Mouse (Mus musculus) MEL (cell line): ENCODE measurements at regions not wholly inside any gene's neighbourhood (a gene's known extent, or its start where the extent isn't known, plus 50 kb on each side); places are given as distances from the start of the nearest gene placed in this dataset.

Experiments
- DNase-seq: peaks from one replicate; pipeline ENCODE4 v3.0.0; 2011; ENCODE audit warnings: low read depth, low spot score
- H3K27ac ChIP-seq: 2 replicates; pipeline ENCODE4 v1.5.1; 2012; ENCODE audit warnings: low read depth, mild to moderate bottlenecking, control low read depth, low read length, moderate library complexity; ENCODE audit not compliant: control insufficient read depth
- H3K27me3 ChIP-seq, 2 experiments: fragments of 150-350 bp in 1 of 2; sonication (generic) in 1 of 2; 2 replicates each; pipeline ENCODE4 v1.6.1; 2012; ENCODE audit warnings: low read length in 2 of 2, mild to moderate bottlenecking in 2 of 2, improper control_type of control experiment in 1 of 2, moderate library complexity in 1 of 2; ENCODE audit not compliant: insufficient read depth in 2 of 2, control insufficient read depth in 1 of 2
- H3K36me3 ChIP-seq, 2 experiments: 2 replicates each; pipeline ENCODE4 v1.6.1; 2012 to 2014; ENCODE audit warnings: low read length in 2 of 2, improper control_type of control experiment in 1 of 2, inconsistent platforms in 1 of 2, mild to moderate bottlenecking in 1 of 2; ENCODE audit not compliant: insufficient read depth in 2 of 2, control insufficient read depth in 1 of 2
- H3K4me1 ChIP-seq, 2 experiments: fragments of 150-350 bp in 1 of 2; sonication (generic) in 1 of 2; 2 replicates each; pipeline ENCODE4 v1.6.1; 2012; ENCODE audit warnings: low read length in 2 of 2, improper control_type of control experiment in 1 of 2, mild to moderate bottlenecking in 1 of 2; ENCODE audit not compliant: insufficient read depth in 2 of 2, control insufficient read depth in 1 of 2
- H3K4me3 ChIP-seq, 2 experiments: fragments of 150-350 bp in 1 of 2; sonication (generic) in 1 of 2; 2 replicates each; pipeline ENCODE4 v1.5.1; 2012; ENCODE audit warnings: low read depth in 2 of 2, low read length in 2 of 2, mild to moderate bottlenecking in 2 of 2, moderate library complexity in 2 of 2, control low read depth in 1 of 2, improper control_type of control experiment in 1 of 2; ENCODE audit not compliant: control insufficient read depth in 1 of 2, insufficient read depth in 1 of 2
- H3K79me2 ChIP-seq: 2 replicates; pipeline ENCODE4 v1.6.1; 2012; ENCODE audit warnings: mild to moderate bottlenecking, low read length, moderate library complexity; ENCODE audit not compliant: control insufficient read depth, poor library complexity, insufficient read depth
- H3K9ac ChIP-seq: 2 replicates; pipeline ENCODE4 v1.6.1; 2012; ENCODE audit warnings: low read depth, mild to moderate bottlenecking, control low read depth, low read length, moderate library complexity; ENCODE audit not compliant: control insufficient read depth, poor library complexity, severe bottlenecking
- H3K9me3 ChIP-seq: fragments of 150-350 bp; sonication (generic); replicated peaks from 2 replicates; pipeline ENCODE4 v1.6.1; 2012; ENCODE audit warnings: mild to moderate bottlenecking, low read length, improper control_type of control experiment, moderate library complexity; ENCODE audit not compliant: insufficient read depth
- BHLHE40 ChIP-seq: IDR thresholded peaks from 2 replicates; pipeline ENCODE4 v1.6.1; 2012; ENCODE audit warnings: low read depth, mild to moderate bottlenecking, inconsistent platforms, low read length, improper control_type of control experiment, borderline replicate concordance
- CHD1 ChIP-seq: IDR thresholded peaks from 2 replicates; pipeline ENCODE4 v1.6.1; 2012; ENCODE audit warnings: low read depth, mild to moderate bottlenecking, inconsistent platforms, low read length, improper control_type of control experiment
- CHD2 ChIP-seq: IDR thresholded peaks from 2 replicates; pipeline ENCODE4 v1.6.1; 2011; ENCODE audit warnings: low read length, improper control_type of control experiment
- ELF1 ChIP-seq: IDR thresholded peaks from 2 replicates; pipeline ENCODE4 v1.6.1; 2014; ENCODE audit warnings: low read depth, mild to moderate bottlenecking, inconsistent platforms, low read length, improper control_type of control experiment, moderate library complexity
- ETS1 ChIP-seq: IDR thresholded peaks from 2 replicates; pipeline ENCODE4 v1.6.1; 2012; ENCODE audit warnings: low read depth, mild to moderate bottlenecking, inconsistent platforms, low read length, improper control_type of control experiment, moderate library complexity
- JUND ChIP-seq: IDR thresholded peaks from 2 replicates; pipeline ENCODE4 v1.6.1; 2011; ENCODE audit warnings: low read depth, mild to moderate bottlenecking, improper control_type of control experiment, low read length
- KAT2A ChIP-seq: conservative IDR thresholded peaks from 2 replicates; pipeline ENCODE4 v1.6.1; 2012; ENCODE audit warnings: low read depth, low read length, improper control_type of control experiment, inconsistent platforms
- MAFK ChIP-seq: IDR thresholded peaks from 2 replicates; pipeline ENCODE4 v1.6.1; 2011; ENCODE audit warnings: low read depth, mild to moderate bottlenecking, low read length, improper control_type of control experiment, borderline replicate concordance
- MAZ ChIP-seq: IDR thresholded peaks from 2 replicates; pipeline ENCODE4 v1.6.1; 2012; ENCODE audit warnings: low read depth, mild to moderate bottlenecking, inconsistent platforms, low read length, improper control_type of control experiment
- MEF2A ChIP-seq: IDR thresholded peaks from 2 replicates; pipeline ENCODE4 v1.6.1; 2014; ENCODE audit warnings: low read depth, mild to moderate bottlenecking, inconsistent platforms, low read length, improper control_type of control experiment; ENCODE audit not compliant: poor library complexity, insufficient replicate concordance, severe bottlenecking; ENCODE audit errors: extremely low read depth
- MXI1 ChIP-seq: IDR thresholded peaks from 2 replicates; pipeline ENCODE4 v1.6.1; 2011; ENCODE audit warnings: mild to moderate bottlenecking, low read depth, low read length, improper control_type of control experiment
- MYB ChIP-seq: IDR thresholded peaks from 2 replicates; pipeline ENCODE4 v1.6.1; 2011; ENCODE audit warnings: mild to moderate bottlenecking, low read depth, low read length, improper control_type of control experiment
- MYC ChIP-seq: IDR thresholded peaks from 2 replicates; pipeline ENCODE4 v1.6.1; 2011; ENCODE audit warnings: low read depth, mild to moderate bottlenecking, low read length, improper control_type of control experiment, moderate library complexity
- NELFE ChIP-seq: IDR thresholded peaks from 2 replicates; pipeline ENCODE4 v1.6.1; 2011; ENCODE audit warnings: low read depth, low read length, improper control_type of control experiment
- NRF1 ChIP-seq: IDR thresholded peaks from 2 replicates; pipeline ENCODE4 v1.6.1; 2014; ENCODE audit warnings: low read depth, mild to moderate bottlenecking, inconsistent platforms, low read length, improper control_type of control experiment, moderate library complexity; ENCODE audit not compliant: poor library complexity, insufficient read depth, severe bottlenecking
- POLR2A ChIP-seq, 2 experiments: IDR thresholded peaks; 2 replicates each; pipeline ENCODE4 v1.6.1; 2011 to 2012; ENCODE audit warnings: low read length in 2 of 2, mild to moderate bottlenecking in 2 of 2, control low read depth in 1 of 2, improper control_type of control experiment in 1 of 2, low read depth in 1 of 2, moderate library complexity in 1 of 2; ENCODE audit not compliant: control insufficient read depth in 1 of 2, insufficient read depth in 1 of 2, poor library complexity in 1 of 2
- POLR2AphosphoS2 ChIP-seq: IDR thresholded peaks from 2 replicates; pipeline ENCODE4 v1.6.1; 2011; ENCODE audit warnings: low read length, improper control_type of control experiment
- POLR2AphosphoS5 ChIP-seq: IDR thresholded peaks from 2 replicates; pipeline ENCODE4 v1.6.1; 2012; ENCODE audit warnings: low read depth, borderline replicate concordance, mild to moderate bottlenecking, inconsistent platforms, low read length, moderate library complexity, mixed read lengths
- SMC3 ChIP-seq: IDR thresholded peaks from 2 replicates; pipeline ENCODE4 v1.6.1; 2011; ENCODE audit warnings: low read depth, low read length, improper control_type of control experiment
- TAL1 ChIP-seq: IDR thresholded peaks from 2 replicates; pipeline ENCODE4 v1.6.1; 2012; ENCODE audit warnings: mild to moderate bottlenecking, inconsistent platforms, low read length, moderate library complexity, mixed read lengths
- USF2 ChIP-seq, 2 experiments: IDR thresholded peaks; 2 replicates each; pipeline ENCODE4 v1.6.1; 2011 to 2012; ENCODE audit warnings: improper control_type of control experiment in 2 of 2, low read length in 2 of 2, borderline replicate concordance in 1 of 2, inconsistent platforms in 1 of 2, low read depth in 1 of 2, mild to moderate bottlenecking in 1 of 2; ENCODE audit not compliant: insufficient read depth in 1 of 2
- ZC3H11A ChIP-seq: IDR thresholded peaks from 2 replicates; pipeline ENCODE4 v1.6.1; 2012; ENCODE audit warnings: low read depth, mild to moderate bottlenecking, inconsistent platforms, low read length, improper control_type of control experiment
- ZKSCAN1 ChIP-seq: IDR thresholded peaks from 2 replicates; pipeline ENCODE4 v1.6.1; 2012; ENCODE audit warnings: low read depth, mild to moderate bottlenecking, inconsistent platforms, low read length, improper control_type of control experiment, moderate library complexity
- ZNF384 ChIP-seq: IDR thresholded peaks from 2 replicates; pipeline ENCODE4 v1.6.1; 2012; ENCODE audit warnings: low read depth, mild to moderate bottlenecking, inconsistent platforms, low read length, improper control_type of control experiment

GRCm38 (mm10) chr3:8001027-8001426, 1380.8 kb upstream of the 1700008P02Rik start:
- H3K9me3 ChIP-seq: no peaks in the 10 kb centered on the region
- no peak overlapping the region for H3K4me3 ChIP-seq
- no peaks in the 10 kb centered on the region for H3K79me2 ChIP-seq
- H3K27ac ChIP-seq: no peak overlapping the region
- no peak for TF ChIP-seq NELFE
- no peak for TF ChIP-seq POLR2AphosphoS2
- no peak for TF ChIP-seq ELF1
- TF ChIP-seq MYB: no peak
- TF ChIP-seq BHLHE40: no peak
- no peak for TF ChIP-seq USF2 (IDR thresholded peaks at IDR 0.05; ENCODE audit: borderline replicate concordance in 1 of 2, insufficient read depth in 1 of 2, low read depth in 1 of 2, low read length in 2 of 2)
- no peak for TF ChIP-seq ZKSCAN1
- TF ChIP-seq CHD2: no peak
- TF ChIP-seq ZC3H11A: no peak
- H3K4me1 ChIP-seq: no peaks in the 10 kb centered on the region
- no peak for DNase-seq
- H3K9ac ChIP-seq: no peak overlapping the region
- no peaks in the 10 kb centered on the region for H3K27me3 ChIP-seq
- H3K36me3 ChIP-seq: no peaks in the 10 kb centered on the region

GRCm38 (mm10) chr3:7992322-7992721, 1372.1 kb upstream of the 1700008P02Rik start:
- Histone ChIP-seq H3K9ac (no peak overlapping the region), H3K27me3 (no peaks in the 10 kb centered on the region), H3K79me2 (no peaks in the 10 kb centered on the region), H3K27ac (no peak overlapping the region), H3K9me3 (no peaks in the 10 kb centered on the region), H3K36me3 (no peaks in the 10 kb centered on the region), H3K4me1 (no peaks in the 10 kb centered on the region), H3K4me3 (no peak overlapping the region)
- no peak for TF ChIP-seq MAZ
- TF ChIP-seq KAT2A: no peak
- TF ChIP-seq SMC3: no peak
- no peak for TF ChIP-seq MYC
- TF ChIP-seq USF2 (IDR thresholded peaks at IDR 0.05; ENCODE audit: borderline replicate concordance in 1 of 2, insufficient read depth in 1 of 2, low read depth in 1 of 2, low read length in 2 of 2): no peak
- TF ChIP-seq NELFE: no peak
- no peak for TF ChIP-seq JUND
- TF ChIP-seq POLR2AphosphoS5: no peak
- no peak for TF ChIP-seq ZNF384
- TF ChIP-seq MEF2A: no peak
- no peak for TF ChIP-seq POLR2A (IDR thresholded peaks at IDR 0.05; ENCODE audit: control insufficient read depth in 1 of 2, insufficient read depth in 1 of 2, low read depth in 1 of 2, low read length in 2 of 2, poor library complexity in 1 of 2)
- TF ChIP-seq ELF1: no peak
- no peak for TF ChIP-seq POLR2AphosphoS2
- TF ChIP-seq ETS1: no peak
- no peak for TF ChIP-seq MAFK
- TF ChIP-seq MXI1: no peak
- TF ChIP-seq ZC3H11A: no peak
- TF ChIP-seq CHD1: no peak
- no peak for TF ChIP-seq TAL1
- TF ChIP-seq NRF1: no peak
- DNase-seq: no peak
